Mouse (Mus musculus): ENCODE results near the gene Hpf1. TPM values are rescaled to one million over a fixed set of nuclear protein-coding genes. Genes with fewer than 3 reads are reported as not detected.

The Hpf1 gene
- polyA plus RNA-seq, 1 experiment: 6.5 TPM

DNA sequence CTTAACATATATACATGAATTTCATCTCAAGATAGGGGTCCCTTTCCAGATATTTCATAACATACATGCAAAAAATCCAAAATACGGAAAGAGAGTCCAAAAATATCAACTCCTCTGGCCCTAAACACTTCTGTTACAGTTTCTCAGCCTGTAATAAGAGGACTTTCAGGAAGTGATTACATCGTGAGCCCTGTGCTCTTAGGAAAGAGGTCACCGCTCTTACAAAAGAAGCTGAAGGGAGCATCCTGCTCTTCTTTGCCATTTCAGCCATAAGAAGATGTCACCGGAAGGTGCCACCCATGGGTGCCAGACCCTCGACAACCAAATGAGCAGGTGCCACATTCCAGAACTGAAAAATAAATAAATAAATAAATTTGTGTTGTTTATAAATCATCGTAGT, 28.4 kb upstream of the Hpf1 start:
- no peak overlapping the region for H3K4me3 ChIP-seq (ENCODE audit: insufficient read depth, low read depth, low read length)

GRCm38 (mm10) chr8:60864875-60865274, 25.3 kb upstream of the Hpf1 start:
- no peak for DNase-seq
- H3K36me3 ChIP-seq (ENCODE audit: control insufficient read depth, insufficient read depth, low read length): no peaks in the 10 kb centered on the region
- H3K4me3 ChIP-seq (ENCODE audit: insufficient read depth, low read depth, low read length): no peak overlapping the region
- no peak overlapping the region for H3K27ac ChIP-seq (ENCODE audit: insufficient read depth, low read depth, low read length)
- peaks cover 5% of the 10 kb centered on the region for H3K4me1 ChIP-seq (ENCODE audit: control insufficient read depth, insufficient read depth, low read length)
- no peak for TF ChIP-seq POLR2A (IDR thresholded peaks at IDR 0.05; ENCODE audit: low read depth, low read length)
- TF ChIP-seq CTCF (conservative IDR thresholded peaks at IDR 0.05; ENCODE audit: insufficient read depth, insufficient read length, low read depth, low read length): no peak
- no peaks in the 10 kb centered on the region for H3K27me3 ChIP-seq (replicated peaks; ENCODE audit: control insufficient read depth, insufficient read depth, low read length)
- WGBS: 87% methylated on average over 6 of the region's 6 CpGs

More for the DNA sequence above, 28.4 kb upstream of the Hpf1 start:
- Histone ChIP-seq H3K4me1 (ENCODE audit: control insufficient read depth, insufficient read depth, low read length) (no peaks in the 10 kb centered on the region), H3K27me3 (replicated peaks; ENCODE audit: control insufficient read depth, insufficient read depth, low read length) (no peaks in the 10 kb centered on the region), H3K36me3 (ENCODE audit: control insufficient read depth, insufficient read depth, low read length) (no peaks in the 10 kb centered on the region), H3K27ac (ENCODE audit: insufficient read depth, low read depth, low read length) (no peak overlapping the region)
- TF ChIP-seq CTCF (conservative IDR thresholded peaks at IDR 0.05; ENCODE audit: insufficient read depth, insufficient read length, low read depth, low read length) (no peak), POLR2A (IDR thresholded peaks at IDR 0.05; ENCODE audit: low read depth, low read length) (no peak)
- 92% methylated on average over 6 of the region's 6 CpGs for WGBS
- no peak for DNase-seq

DNA sequence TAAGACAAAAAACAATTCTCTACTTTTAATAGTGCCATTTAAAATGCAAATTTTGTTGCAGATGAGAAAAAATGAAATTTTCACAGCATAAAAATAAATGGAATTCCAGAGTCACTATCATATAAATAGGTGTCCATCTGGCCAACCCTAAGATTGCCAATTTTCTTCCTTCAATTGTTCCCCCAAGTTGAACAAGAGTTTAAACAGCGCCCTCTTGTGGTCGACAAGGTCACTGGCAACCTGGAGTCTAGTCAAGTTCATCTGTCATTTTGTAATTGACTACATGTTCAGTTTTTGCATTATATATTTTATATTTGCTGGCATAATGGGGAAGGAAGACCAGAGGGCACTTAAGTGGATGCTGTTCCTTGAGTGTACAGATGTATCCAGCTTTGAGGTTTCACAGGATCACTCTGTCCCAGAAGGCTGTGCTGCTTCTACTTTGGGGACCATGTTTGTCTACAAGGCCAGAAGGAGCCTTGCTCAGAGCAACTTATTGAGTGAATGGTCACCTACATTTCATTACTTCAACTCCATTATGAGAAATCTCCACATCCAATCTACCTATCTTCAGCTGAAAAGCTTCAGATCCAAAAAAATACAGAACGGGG, 24.6 kb upstream of the Hpf1 start:
- no peak overlapping the region for H3K27ac ChIP-seq (ENCODE audit: insufficient read depth, low read depth, low read length)
- H3K4me3 ChIP-seq (ENCODE audit: insufficient read depth, low read depth, low read length): no peak overlapping the region
- 33% methylated on average over 3 of the region's 3 CpGs for WGBS
- H3K4me1 ChIP-seq (ENCODE audit: control insufficient read depth, insufficient read depth, low read length): peaks cover 9% of the 10 kb centered on the region
- TF ChIP-seq POLR2A (IDR thresholded peaks at IDR 0.05; ENCODE audit: low read depth, low read length) (no peak), CTCF (conservative IDR thresholded peaks at IDR 0.05; ENCODE audit: insufficient read depth, insufficient read length, low read depth, low read length) (peak; percentile 62)
- H3K36me3 ChIP-seq (ENCODE audit: control insufficient read depth, insufficient read depth, low read length): no peaks in the 10 kb centered on the region
- H3K27me3 ChIP-seq (replicated peaks; ENCODE audit: control insufficient read depth, insufficient read depth, low read length): no peaks in the 10 kb centered on the region
- DNase-seq: peak; percentile 67

GRCm38 (mm10) chr8:60867468-60868115, 22.6 kb upstream of the Hpf1 start:
- Histone ChIP-seq H3K4me3 (ENCODE audit: insufficient read depth, low read depth, low read length) (no peak overlapping the region), H3K27me3 (replicated peaks; ENCODE audit: control insufficient read depth, insufficient read depth, low read length) (no peaks in the 10 kb centered on the region), H3K36me3 (ENCODE audit: control insufficient read depth, insufficient read depth, low read length) (no peaks in the 10 kb centered on the region), H3K4me1 (ENCODE audit: control insufficient read depth, insufficient read depth, low read length) (peaks cover 11% of the 10 kb centered on the region), H3K27ac (ENCODE audit: insufficient read depth, low read depth, low read length) (no peak overlapping the region)
- no peak for TF ChIP-seq POLR2A (IDR thresholded peaks at IDR 0.05; ENCODE audit: low read depth, low read length)
- no peak for TF ChIP-seq CTCF (conservative IDR thresholded peaks at IDR 0.05; ENCODE audit: insufficient read depth, insufficient read length, low read depth, low read length)
- no peak for DNase-seq
- 54% methylated on average over 4 of the region's 4 CpGs for WGBS

- H3K27ac ChIP-seq (ENCODE audit: insufficient read depth, low read depth, low read length): no peak overlapping the region
- TF ChIP-seq CTCF (conservative IDR thresholded peaks at IDR 0.05; ENCODE audit: insufficient read depth, insufficient read length, low read depth, low read length) (no peak), POLR2A (IDR thresholded peaks at IDR 0.05; ENCODE audit: low read depth, low read length) (no peak)
- H3K4me1 ChIP-seq (ENCODE audit: control insufficient read depth, insufficient read depth, low read length): peaks cover 11% of the 10 kb centered on the region
- no peaks in the 10 kb centered on the region for H3K36me3 ChIP-seq (ENCODE audit: control insufficient read depth, insufficient read depth, low read length)
- no peak overlapping the region for H3K4me3 ChIP-seq (ENCODE audit: insufficient read depth, low read depth, low read length)
- no peak for DNase-seq
- WGBS: 96% methylated on average over 4 of the region's 4 CpGs
- H3K27me3 ChIP-seq (replicated peaks; ENCODE audit: control insufficient read depth, insufficient read depth, low read length): no peaks in the 10 kb centered on the region
Measured at GRCm38 (mm10) chr8:60868236-60868965, 21.8 kb upstream of the Hpf1 start.

DNA sequence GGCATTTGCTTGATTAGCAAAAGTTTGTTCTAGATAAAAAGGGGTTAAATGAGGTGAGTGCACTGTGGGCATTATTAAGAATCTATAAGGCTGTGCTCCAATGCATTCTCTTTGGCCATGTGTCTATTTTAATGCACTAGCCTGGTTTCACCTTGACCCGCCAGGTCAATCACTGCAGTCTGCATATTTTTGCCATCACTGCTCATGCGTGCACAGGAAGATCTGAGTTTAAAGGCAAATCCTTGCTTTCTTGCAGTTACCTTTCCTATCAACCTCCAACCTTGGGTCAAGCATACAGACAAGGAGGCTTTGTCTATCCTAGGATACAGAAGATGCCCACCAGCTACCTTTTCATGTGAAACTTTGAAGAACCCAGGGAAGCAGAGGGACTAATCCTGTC, 20.5 kb upstream of the Hpf1 start:
- peak; percentile 76 for DNase-seq
- peaks cover 11% of the 10 kb centered on the region for H3K4me1 ChIP-seq (ENCODE audit: control insufficient read depth, insufficient read depth, low read length)
- no peaks in the 10 kb centered on the region for H3K27me3 ChIP-seq (replicated peaks; ENCODE audit: control insufficient read depth, insufficient read depth, low read length)
- H3K36me3 ChIP-seq (ENCODE audit: control insufficient read depth, insufficient read depth, low read length): no peaks in the 10 kb centered on the region
- peak overlapping the region; percentile 55; the same call in 1 of the 2 replicates for H3K27ac ChIP-seq (ENCODE audit: insufficient read depth, low read depth, low read length)
- TF ChIP-seq POLR2A (IDR thresholded peaks at IDR 0.05; ENCODE audit: low read depth, low read length) (no peak), CTCF (conservative IDR thresholded peaks at IDR 0.05; ENCODE audit: insufficient read depth, insufficient read length, low read depth, low read length) (no peak)
- 39% methylated on average over 2 of the region's 2 CpGs for WGBS
- no peak overlapping the region for H3K4me3 ChIP-seq (ENCODE audit: insufficient read depth, low read depth, low read length)

Measured in kidney, adult 2 months (tissue).